Mouse (Mus musculus) MEL (cell line): ENCODE data around the gene Hoxa1.

ENCODE experiments used
- CTCF ChIP-seq, 3 experiments: IDR thresholded peaks in 2 of 3; conservative IDR thresholded peaks in 1 of 3; 2 replicates each; pipeline ENCODE4 v1.5.1; 2011 to 2012; ENCODE audit warnings: low read length in 3 of 3, low read depth in 2 of 3, mild to moderate bottlenecking in 2 of 3, improper control_type of control experiment in 1 of 3, inconsistent platforms in 1 of 3, mixed read lengths in 1 of 3, moderate library complexity in 1 of 3; ENCODE audit not compliant: control insufficient read depth in 1 of 3, insufficient read depth in 1 of 3, poor library complexity in 1 of 3, severe bottlenecking in 1 of 3
- GABPA ChIP-seq: IDR thresholded peaks from 2 replicates; pipeline ENCODE4 v1.6.1; 2012; ENCODE audit warnings: low read depth, mild to moderate bottlenecking, inconsistent platforms, low read length, improper control_type of control experiment, moderate library complexity
- JUND ChIP-seq: IDR thresholded peaks from 2 replicates; pipeline ENCODE4 v1.6.1; 2011; ENCODE audit warnings: low read depth, mild to moderate bottlenecking, improper control_type of control experiment, low read length
- MYC ChIP-seq: IDR thresholded peaks from 2 replicates; pipeline ENCODE4 v1.6.1; 2011; ENCODE audit warnings: low read depth, mild to moderate bottlenecking, low read length, improper control_type of control experiment, moderate library complexity
- POLR2A ChIP-seq, 2 experiments: IDR thresholded peaks; 2 replicates each; pipeline ENCODE4 v1.6.1; 2011 to 2012; ENCODE audit warnings: low read length in 2 of 2, mild to moderate bottlenecking in 2 of 2, control low read depth in 1 of 2, improper control_type of control experiment in 1 of 2, low read depth in 1 of 2, moderate library complexity in 1 of 2; ENCODE audit not compliant: control insufficient read depth in 1 of 2, insufficient read depth in 1 of 2, poor library complexity in 1 of 2
- TAL1 ChIP-seq: IDR thresholded peaks from 2 replicates; pipeline ENCODE4 v1.6.1; 2012; ENCODE audit warnings: mild to moderate bottlenecking, inconsistent platforms, low read length, moderate library complexity, mixed read lengths
- TBP ChIP-seq: IDR thresholded peaks from 2 replicates; pipeline ENCODE4 v1.8.0; 2011; ENCODE audit warnings: low read depth, low read length, improper control_type of control experiment
- USF1 ChIP-seq: IDR thresholded peaks from 2 replicates; pipeline ENCODE4 v1.6.1; 2014; ENCODE audit warnings: low read depth, mild to moderate bottlenecking, inconsistent platforms, low read length, improper control_type of control experiment, moderate library complexity
- ZC3H11A ChIP-seq: IDR thresholded peaks from 2 replicates; pipeline ENCODE4 v1.6.1; 2012; ENCODE audit warnings: low read depth, mild to moderate bottlenecking, inconsistent platforms, low read length, improper control_type of control experiment
- ZMIZ1 ChIP-seq: IDR thresholded peaks from 2 replicates; pipeline ENCODE4 v1.6.1; 2012; ENCODE audit warnings: low read depth, mild to moderate bottlenecking, inconsistent platforms, low read length, improper control_type of control experiment, moderate library complexity
- ZNF384 ChIP-seq: IDR thresholded peaks from 2 replicates; pipeline ENCODE4 v1.6.1; 2012; ENCODE audit warnings: low read depth, mild to moderate bottlenecking, inconsistent platforms, low read length, improper control_type of control experiment

GRCm38 (mm10) chr6:52161336-52162092, 3.4 kb upstream of the Hoxa1 start:
- no peak for TF ChIP-seq ZC3H11A
- no peak for TF ChIP-seq ZNF384
- no peak for TF ChIP-seq GABPA
- no peak for TF ChIP-seq POLR2A (IDR thresholded peaks at IDR 0.05; ENCODE audit: control insufficient read depth in 1 of 2, insufficient read depth in 1 of 2, low read depth in 1 of 2, low read length in 2 of 2, poor library complexity in 1 of 2)
- no peak for TF ChIP-seq TBP
- TF ChIP-seq CTCF (IDR thresholded peaks at IDR 0.05 in 2 of 3, conservative IDR thresholded peaks at IDR 0.05 in 1 of 3; ENCODE audit: control insufficient read depth in 1 of 3, insufficient read depth in 1 of 3, low read depth in 2 of 3, low read length in 3 of 3, poor library complexity in 1 of 3, severe bottlenecking in 1 of 3): no peak
- TF ChIP-seq TAL1: no peak
- TF ChIP-seq MYC: no peak
- no peak for TF ChIP-seq JUND
- no peak for TF ChIP-seq ZMIZ1
- no peak for TF ChIP-seq USF1
